Mouse (Mus musculus): ENCODE measurements around the gene Grm1.
A peak's percentile ranks its signal among the peaks of the same experiment; 100 is the strongest.

The Grm1 gene

DNA sequence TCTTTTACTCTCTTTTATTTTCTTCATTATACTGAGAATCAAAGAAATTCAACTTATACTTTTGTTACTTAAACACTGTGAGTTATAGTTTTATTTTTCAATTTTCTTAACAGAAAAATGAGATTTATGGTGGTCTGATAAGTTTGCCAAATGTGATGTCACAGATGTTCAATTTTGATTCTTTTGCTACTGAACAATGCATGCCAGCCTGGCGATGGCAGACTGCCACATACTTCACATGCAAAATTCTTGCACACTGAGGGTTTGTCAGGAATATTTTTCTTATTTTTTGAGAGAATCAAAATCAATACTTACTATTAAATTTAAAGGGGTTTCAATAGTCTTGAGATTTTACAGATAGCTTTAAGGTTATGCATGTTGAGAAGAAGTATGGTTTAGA lies 251.0 kb downstream of the Grm1 start:
- DNase-seq (ENCODE audit: low spot score) = no peak

DNA sequence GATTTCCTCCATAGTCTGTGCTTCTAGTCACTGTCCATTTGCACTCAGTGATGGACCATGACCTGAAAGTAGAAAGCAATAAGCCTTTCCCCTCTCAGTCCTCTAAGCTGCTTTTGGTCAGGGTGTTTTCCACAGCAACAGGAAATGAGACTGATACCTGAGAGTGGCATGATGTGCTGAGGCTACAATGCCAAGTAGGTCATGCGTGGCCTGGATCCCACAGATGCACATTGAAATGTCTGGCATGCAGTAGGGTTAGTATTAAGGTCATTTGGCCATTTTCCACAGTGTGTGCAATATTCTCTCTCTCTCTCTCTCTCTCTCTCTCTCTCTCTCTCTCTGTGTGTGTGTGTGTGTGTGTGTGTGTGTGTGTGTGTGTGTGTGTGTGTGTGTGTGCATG lies 254.8 kb downstream of the Grm1 start:
- no peak for DNase-seq (ENCODE audit: low spot score)

DNA sequence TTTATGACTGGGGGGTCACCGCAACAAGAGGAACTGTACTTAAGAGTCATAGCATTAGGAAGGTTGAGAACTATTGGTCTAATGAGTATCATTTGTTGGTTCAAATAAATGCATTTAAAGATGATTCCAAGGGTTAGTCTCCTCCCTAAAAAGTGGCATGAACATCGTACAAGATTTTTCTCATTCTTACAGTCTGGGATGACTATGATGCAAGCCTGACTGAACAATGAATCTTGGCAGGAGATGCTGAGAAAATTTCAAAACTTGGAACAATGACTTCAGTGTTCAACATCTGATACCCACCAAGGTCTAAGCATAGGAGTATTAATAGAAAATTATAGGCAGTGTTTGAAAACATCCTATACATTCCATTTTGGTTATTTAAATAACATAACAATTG lies 264.1 kb downstream of the Grm1 start:
- DNase-seq (ENCODE audit: low spot score) = peak; percentile 10

DNA sequence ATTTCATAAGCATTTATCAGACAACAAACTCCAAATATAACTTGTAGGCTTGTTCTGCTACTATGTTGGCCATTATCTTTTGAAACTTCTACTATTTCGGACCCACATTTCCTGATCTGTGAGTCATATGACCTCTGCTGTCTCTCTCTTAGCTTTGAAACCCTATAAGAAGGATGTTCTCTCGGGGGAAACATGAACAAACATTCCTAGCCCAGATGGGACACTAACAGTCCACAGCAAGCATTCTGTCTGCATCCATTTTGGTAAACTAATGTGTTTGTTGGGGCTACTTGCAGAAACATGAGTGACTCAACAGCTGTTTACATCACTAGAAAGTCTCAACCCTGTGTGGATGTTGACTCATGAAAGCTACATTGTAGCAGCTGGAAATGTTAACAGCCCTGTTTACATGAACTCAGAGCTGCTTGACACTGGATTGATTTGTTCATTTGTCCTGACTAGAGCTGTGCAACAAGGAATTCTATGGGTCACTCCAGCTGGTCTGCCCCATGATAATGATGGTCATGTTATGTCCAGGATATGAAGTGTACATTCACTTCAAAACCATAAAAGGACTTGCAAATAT lies 267.4 kb downstream of the Grm1 start:
- no peak for DNase-seq (ENCODE audit: low spot score)

DNA sequence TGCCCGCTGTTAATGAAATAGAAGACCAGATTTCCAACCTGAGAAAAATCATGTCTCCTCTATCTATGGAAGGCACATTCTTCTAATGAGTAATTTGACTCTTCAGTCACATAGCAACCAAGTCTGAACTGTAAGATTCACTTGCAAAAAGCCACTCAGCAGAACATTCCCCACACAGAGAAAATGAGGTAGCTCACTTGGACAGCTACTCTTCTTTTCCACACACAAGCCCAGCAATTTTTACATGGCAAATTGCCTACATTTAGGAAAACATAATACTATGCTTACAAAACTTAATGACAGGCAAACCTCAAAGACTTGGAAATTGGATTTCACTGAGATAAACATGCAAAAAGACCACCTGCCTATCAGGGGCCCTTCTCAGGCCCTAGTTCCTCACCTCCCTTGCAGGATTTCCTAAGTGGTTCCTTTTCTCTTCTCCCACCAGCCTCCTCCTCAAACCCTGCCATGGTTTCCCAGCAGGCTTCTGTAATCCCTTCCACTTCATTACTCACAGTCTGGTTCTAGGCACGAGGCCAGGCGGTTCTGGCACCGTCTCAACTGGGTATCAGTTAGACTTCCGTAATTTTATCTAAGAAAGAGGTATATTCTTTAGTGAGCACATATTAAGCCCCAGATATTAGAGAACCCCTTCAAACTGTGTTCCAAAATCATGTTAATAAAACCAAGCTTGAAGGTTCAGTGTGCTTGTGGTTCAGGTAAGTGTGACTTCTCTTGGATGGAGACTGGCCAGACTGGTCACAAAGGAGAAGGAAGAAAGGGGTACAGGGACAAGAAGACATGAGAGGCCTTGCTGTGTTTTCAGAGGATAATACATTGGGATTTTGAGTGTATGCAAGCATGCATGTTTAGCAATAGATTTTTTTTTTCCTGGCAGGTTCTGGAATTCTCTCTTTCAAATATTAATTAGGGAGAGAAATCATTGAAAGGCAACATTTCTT lies 269.1 kb downstream of the Grm1 start:
- peak; percentile 14 for DNase-seq (ENCODE audit: low spot score)

DNA sequence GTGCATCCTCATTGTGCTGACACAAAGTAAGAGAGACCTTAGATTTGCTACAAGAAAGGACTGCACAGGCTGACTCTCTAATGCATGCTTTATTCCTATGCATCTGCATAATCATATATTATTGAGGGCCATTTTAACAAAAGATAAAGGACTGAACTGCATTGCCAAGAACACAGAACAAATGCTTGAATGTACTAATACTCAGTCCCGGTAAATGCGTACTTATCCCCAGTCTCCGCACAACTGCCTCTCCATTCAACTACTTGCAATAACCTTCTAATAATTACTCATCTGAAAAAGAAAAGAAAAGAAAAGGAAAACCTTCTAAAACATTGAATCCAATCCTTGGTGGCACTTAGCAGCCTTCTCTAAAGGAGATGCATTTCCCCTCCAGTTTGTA lies 272.4 kb downstream of the Grm1 start:
- DNase-seq (ENCODE audit: low spot score) = no peak

DNA sequence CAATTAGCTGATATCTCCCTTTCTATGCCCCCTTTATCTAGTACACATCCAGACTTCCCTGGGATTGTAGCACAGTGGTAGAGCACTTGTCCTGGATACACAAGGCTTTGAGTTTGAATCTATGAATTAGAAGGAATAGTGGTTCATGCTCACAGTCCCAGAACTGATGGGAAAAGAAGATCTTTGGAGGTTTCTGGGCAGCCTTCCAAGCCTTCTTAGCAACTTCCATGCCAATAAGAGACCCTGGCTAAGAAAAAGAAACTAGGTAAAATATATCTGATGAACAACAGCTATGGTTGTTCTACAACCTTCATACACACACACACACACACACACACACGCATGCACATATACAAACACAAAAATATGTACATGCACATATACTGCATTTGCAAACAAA lies 286.8 kb downstream of the Grm1 start:
- DNase-seq (ENCODE audit: low spot score) = no peak

DNA sequence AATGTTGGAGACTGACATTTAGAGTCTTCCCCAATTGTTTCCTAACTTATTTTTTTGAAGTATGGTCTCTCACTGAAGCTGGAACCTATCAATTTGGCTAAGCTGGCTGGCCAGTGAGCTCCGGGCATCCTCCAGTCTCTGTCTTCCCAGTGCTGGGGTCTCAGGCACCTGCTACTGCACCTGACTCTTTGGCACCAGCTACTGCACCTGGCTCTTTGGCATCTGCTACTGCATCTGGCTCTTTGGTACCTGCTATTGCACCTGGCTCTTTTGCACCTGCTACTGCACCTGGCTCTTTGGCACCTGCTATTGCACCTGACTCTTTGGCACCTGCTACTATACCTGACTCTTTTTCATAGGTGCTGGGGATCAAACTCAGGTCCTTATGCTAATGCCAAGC lies 291.7 kb downstream of the Grm1 start:
- no peak for DNase-seq (ENCODE audit: low spot score)

DNA sequence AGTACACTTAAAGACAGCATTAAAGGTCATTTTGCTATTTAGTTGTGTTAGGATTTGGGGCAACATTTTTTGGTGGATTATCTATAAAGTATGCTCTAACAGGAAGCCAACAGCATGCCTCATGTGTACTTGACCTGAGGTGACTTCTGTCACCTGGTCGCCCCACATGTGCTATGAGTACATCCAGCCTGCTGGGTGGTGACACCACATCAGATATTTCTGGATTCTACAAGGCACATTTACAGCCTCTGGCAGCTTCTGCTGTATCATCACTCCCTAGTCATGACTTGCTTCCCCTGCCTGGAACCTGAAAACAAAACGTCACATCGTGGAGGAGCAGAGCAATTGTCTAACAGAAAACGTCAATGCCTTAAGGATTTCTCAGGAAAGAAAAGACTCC lies 292.2 kb downstream of the Grm1 start:
- DNase-seq (ENCODE audit: low spot score) = no peak

DNA sequence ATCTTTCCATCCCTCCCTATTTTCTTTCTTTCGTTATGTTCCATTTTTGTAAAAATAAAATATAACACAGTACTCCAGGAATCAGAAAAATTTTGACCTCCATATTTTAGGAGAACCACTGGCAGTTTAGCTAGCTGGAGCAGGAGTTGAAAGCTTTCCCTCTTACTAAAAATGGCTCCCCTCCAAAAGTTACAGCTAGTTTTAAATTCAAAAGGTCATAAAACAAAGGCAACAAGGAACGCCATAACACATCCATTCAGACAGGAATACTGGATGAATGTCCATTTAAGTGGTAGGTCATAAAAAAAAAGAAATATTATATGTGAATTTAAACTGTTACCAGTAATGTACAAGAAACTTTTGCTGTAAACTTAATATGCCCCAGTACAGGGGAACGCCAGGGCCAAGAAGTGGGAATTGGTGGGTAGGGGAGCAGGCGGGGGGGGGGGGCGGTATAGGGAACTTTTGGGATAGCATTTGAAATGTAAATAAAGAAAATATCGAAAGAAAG lies 294.2 kb downstream of the Grm1 start:
- no peak for DNase-seq (ENCODE audit: low spot score)

DNA sequence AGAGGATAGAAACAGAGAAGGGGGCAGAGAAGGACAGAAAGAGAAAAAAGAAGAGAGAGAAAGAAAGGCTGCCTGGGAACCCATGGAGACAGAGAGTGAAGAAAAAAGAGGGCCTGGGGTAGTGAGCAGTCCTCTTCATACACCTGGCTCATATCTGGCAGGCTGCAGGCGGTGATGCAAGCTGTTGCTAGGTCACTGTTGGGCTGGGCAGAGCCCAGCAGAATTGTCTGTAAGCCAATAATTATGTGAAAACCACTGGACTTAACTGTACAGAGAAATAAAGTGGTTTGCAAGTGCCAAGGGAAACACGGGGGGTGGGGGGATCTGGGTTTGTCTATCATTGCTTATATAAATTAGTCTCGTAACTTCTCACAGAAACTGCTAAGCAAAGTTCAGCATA lies 297.0 kb downstream of the Grm1 start:
- DNase-seq (ENCODE audit: low spot score) = no peak

DNA sequence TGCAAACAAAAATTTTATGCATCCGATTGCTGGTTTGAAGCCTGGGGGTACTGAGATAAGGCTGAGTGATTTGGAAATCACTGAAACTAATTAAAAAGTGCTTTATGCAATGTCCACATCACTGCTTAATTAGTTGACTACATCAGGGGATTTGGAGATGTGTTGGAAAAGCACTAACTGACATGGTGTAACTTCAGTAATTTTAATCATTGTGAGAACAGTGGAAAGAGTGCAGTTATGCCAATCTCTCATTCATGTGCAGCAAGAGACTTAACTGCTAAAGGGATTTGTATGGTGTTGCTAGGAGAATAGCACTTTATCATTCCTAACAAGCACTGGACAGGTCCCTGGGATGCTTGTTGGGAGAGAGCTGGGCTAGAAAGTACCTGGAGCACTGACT lies 307.3 kb downstream of the Grm1 start:
- no peak for DNase-seq (ENCODE audit: low spot score)

DNA sequence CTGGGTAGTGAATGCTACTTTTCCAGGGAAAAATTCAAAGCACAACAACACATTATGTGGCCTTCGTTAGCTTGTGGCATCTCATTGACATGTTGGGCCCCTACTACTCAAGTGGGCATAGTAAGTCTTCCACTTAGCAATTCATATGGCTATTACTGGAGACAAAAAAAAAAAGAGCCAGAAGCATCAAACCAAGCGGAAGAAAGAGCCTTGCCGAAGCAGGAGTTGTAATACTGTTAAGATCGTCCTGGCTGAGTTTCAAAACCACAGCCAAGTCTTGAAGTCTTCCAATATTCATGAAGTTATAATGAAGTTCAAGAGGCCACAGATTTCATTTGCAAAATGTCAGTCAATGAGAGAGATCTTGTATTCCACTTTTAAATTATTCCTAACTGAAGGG lies 319.1 kb downstream of the Grm1 start:
- no peak for DNase-seq (ENCODE audit: low spot score)

DNA sequence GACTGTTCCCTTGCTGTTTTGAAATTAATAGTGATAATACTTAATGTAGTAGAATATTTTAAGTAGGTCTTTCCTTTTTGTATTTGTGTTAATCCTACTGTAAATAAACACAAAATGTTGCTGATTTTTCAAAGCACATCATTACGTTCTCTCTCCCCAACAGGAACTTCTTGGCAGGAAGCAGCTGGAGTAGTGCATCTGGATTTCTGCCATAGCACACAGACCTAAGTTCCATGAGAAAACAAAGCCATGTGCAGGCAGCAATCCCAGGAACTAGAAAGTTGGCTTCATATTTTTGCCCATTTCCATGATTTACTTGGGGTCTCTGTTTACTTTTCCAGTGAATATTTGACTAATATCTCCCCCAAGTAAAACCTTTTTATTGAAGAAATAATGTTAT lies 320.9 kb downstream of the Grm1 start:
- DNase-seq (ENCODE audit: low spot score) = no peak

DNA sequence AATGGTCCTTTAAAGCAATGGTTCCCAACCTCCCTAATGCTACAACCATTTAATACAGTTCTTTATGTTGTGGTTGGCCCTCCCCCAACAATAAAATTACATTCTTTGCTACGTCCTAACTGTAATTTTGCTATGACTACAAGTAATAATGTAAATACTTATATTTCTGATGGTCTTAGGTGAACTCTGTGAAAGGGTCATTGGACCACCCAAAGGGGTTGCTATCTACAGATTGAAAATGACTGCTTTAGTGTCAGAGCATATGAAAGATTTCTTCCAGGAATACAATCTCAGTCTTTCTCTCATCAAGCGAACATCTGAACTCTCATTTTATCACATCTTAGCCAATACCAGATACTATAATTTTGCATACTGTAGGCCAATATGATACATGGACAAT lies 321.4 kb downstream of the Grm1 start:
- no peak for DNase-seq (ENCODE audit: low spot score)

DNA sequence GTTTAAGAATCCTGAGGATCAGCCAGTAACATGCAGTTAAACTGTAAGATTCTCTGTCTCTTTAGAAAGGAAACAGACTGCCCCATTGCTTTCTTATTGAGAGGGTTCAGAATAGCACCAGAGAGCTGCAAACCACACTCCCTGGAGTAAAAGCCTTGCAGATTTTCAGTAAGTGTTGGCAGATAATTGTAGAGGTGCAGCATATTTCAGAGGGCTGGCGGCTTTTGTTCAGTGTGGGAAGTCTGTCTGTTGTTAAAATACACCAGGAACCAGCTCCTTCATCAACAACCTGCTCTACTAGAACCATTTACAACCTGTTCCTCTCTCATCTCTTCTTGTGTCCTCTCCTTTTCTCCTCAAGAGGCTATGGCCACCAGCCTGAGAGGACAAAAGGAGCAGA lies 331.1 kb downstream of the Grm1 start:
- DNase-seq (ENCODE audit: low spot score) = no peak

DNA sequence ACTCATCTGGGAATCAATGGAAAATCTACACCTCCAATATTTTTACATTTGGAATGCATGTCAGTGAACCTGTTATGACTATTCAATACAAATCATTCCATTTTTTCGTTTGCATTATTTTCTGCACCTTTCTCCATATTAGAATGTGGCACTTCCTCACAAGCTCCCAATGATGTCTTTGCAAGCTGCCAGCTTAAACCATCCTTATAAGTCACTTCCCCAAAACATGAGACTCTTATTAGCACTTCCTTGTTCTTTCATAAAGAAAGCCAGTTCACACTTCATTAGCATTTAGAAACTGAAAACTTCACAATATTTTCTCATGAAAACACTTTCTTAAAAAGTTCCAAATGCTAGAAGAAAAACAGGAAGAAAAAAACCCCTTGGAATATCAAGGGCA lies 338.1 kb downstream of the Grm1 start:
- DNase-seq (ENCODE audit: low spot score) = no peak

DNA sequence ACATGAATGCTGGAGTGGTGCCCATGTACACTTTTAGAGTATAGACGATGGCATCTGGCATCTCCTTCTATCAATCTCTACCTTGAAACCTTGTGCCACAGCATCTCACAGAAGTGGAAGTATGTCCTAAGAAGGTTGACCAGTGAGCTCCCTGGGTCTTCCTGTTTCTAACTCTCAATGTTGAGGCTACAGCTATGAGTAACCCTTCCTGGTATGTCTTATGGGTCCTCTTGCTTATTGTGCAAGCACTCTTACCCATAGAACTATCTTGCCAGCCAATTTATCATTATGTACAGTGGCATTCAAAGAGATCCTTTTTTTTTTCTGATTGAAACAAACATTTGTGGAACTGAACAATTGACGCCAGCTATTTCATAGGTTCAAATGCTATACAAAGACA lies 340.0 kb downstream of the Grm1 start:
- no peak for DNase-seq (ENCODE audit: low spot score)

DNA sequence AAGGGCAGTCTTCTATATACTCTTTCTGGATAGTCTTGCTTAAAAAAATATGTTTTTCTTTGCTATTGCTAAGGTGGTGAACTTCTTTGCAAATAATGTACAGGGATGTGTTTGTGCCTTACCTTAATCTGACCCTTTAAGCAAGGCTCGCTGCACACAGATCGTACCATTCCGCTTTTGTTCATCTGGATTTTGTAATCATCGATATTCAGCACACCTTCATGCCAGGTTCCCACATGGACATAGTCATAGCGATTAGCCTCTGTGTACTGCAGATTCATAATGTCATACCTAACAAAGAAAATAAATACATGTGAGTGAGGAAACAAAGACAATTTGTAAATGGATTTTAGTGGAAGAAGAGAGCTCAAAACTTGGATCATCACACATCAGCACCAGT lies 340.8 kb downstream of the Grm1 start:
- DNase-seq (ENCODE audit: low spot score) = no peak

DNA sequence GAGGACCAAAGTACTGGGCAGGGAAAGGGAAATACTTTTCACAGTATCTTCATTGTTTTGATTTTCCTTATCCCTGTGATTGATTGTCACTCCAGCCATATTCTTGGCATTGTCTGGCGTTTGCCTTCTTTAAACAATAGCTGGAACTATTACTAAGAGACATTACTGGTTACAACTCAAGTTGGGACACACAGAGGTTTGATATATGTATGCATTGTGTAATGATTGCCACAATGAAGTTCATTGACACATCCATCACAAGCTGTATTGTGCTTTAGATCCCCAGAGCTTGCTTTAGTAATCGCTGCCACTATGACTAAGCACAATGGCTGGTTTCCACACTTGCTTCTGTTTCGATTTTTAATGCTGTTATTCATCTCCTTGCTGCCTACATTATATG lies 341.4 kb downstream of the Grm1 start:
- DNase-seq (ENCODE audit: low spot score) = no peak

DNA sequence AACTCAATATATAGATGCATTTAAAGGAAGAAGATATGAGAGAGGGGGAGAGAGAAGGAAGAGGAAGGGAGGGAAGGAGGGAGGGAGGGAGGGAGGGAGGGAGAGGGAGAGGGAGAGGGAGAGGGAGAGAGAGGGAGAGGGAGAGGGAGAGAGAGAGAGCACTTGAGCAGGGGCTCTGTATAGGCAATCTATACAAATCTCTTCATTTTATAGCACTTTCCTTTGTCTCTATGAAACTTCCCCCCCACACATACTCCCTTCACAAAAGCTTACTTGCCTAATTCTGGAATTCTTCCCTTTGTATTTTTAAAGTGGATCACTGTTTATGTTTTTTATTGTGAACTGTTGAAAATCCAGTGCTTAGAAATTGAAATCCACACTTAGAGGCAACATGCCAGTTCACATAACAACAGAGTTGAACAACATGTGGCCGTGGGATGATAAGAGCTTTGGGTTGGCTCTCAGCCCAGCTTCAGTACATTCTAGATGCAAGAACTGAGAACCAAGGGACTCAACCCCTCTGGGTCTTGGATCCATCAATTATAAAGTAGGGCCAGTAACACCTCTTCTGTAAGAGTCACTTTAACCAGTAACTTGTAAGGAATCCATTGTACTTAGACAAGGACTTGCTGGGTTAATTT lies 345.0 kb downstream of the Grm1 start:
- no peak for DNase-seq (ENCODE audit: low spot score)

DNA sequence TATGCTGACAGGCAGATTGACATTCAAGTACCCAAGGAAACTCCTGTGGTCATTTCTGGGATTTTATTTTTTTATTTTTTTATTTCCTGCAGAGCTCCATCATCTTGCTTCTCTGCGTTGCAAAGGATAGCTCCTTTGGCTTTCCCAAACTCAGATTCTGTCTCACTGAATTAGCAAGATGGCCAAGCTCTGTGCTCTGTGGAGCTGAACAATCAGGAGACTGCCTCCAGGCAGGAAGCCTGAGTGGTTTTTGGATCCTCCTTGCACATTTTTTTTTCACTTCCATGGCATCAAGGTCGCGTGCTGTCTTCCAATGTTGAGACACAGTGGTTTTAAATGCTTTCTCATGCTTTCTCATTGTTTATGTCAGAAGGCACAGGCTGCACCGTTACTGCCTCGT lies 347.6 kb downstream of the Grm1 start:
- no peak for DNase-seq (ENCODE audit: low spot score)

DNA sequence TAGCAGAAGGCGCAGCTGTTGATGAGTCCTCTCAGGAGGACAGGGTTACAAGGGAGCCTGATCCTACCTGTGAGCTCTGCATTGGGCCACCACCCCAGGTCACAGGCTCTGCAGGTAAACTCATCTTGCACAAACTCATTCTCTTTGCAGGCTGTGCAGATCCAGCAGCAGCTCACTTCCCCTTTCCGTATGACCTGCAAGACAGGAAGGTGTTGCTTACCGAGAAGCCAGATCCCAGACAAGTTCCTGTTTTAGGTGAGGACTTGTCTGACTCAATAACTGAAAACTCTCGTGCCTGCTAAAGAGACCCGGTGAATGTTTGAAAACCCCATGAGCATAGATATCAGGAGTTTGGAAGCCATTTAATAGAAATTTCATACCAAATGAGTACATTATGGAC lies 349.1 kb downstream of the Grm1 start:
- DNase-seq (ENCODE audit: low spot score) = no peak

All from lung, postnatal 25 days (tissue).